Mouse (Mus musculus) liver, embryonic 14.5 days (tissue): ENCODE measurements at regions not wholly inside any gene's neighbourhood (a gene's known extent, or its start where the extent isn't known, plus 50 kb on each side); places are given as distances from the start of the nearest gene placed in this dataset.

Source experiments
- CTCF ChIP-seq: IDR thresholded peaks from 2 replicates; pipeline ENCODE4 v1.5.1; 2016; ENCODE audit warnings: antibody characterized with exemption, low read depth, control low read depth
- EP300 ChIP-seq: IDR thresholded peaks from 2 replicates; pipeline ENCODE4 v1.6.1; 2016; ENCODE audit warnings: antibody characterized with exemption, low read depth

DNA sequence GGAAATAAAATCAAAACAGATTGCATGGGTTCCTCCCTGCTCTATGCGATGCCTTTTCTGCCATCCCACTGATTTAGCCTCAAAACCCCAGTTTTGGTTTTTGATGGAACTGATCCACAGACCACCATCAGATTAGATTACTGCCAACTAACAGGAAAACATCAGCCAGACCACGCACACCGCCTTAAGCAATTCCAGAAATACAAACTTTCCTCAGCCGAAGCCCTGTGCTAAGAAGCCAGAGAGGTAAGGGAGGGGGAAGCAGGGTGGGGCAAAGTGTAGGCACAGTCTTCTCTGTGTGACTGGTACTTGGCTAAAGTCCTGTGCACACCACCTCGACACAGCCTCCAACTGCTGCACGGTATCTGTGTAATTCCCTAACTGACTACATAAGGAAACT lies 153.3 kb downstream of the Lpin1 start:
- TF ChIP-seq EP300 (no peak), CTCF (no peak)
